Comparison of ENCODE assay signal across 23 mouse cellular contexts in the genomic region with DNA sequence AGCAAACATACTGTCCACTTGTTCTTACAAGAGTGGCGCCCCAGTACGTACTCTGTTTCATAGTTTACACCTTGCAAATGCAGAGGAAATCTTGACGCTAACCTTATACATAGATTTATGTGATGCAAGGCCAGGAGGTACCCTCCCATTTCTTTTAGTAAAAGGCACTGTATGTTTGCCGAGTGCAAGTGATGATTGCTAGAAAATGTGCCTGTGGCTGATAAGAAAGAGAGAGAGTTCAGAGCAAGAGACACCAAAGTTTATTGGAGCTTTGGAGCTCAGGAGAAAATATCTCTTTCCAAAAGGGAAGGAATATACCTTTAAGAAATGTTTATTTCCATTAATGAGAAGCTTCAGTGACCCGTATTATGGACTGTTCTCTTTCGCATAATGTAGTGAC.
A peak's percentile ranks its signal among the peaks of the same experiment; 100 is the strongest.
DNase-seq lines count a peak whose midpoint lies in the region; ATAC-seq and TF ChIP-seq lines count a peak whose summit lies in the region.
"Had no signal": no experiment of that assay in that cellular context is flagged by ENCODE, and none has a peak within 500 bp of the region (broad histone marks: within the 10 kb centered on the region; RNA-seq: fewer than 3 reads in every experiment).

No protein-coding gene starts in this region.

- no peak for DNase-seq in heart, postnatal 4 days
- DNase-seq in MEL (ENCODE audit: low read depth, low spot score), result peak; percentile 64
- peak; percentile 47 for DNase-seq in c-Kit-positive CD71-positive TER-119-positive erythroid progenitor cells, embryonic 14.5 days (ENCODE audit: low spot score)
- no peak for DNase-seq in left cerebral cortex, postnatal 14 days (ENCODE audit: low spot score in 2 of 2)
- DNase-seq in embryo, embryonic 11 days, result no peak
- DNase-seq: B cell, adult 2 months; cerebellum, adult 2 months; cerebellum, postnatal 10 days; gastrocnemius, postnatal 36 days; heart, adult 2 months had no signal

- TF ChIP-seq EP300 in MEL (IDR thresholded peaks at IDR 0.05; ENCODE audit: low read depth in 1 of 2, low read length in 2 of 2), result peak; percentile 65 to 83

- no peak for ATAC-seq in heart, embryonic 13.5 days (ENCODE audit: extremely low read depth, insufficient number of reproducible peaks, low FRiP score, low TSS enrichment)
- peak; percentile 86 for ATAC-seq in liver, embryonic 15.5 days (ENCODE audit: insufficient read depth)
- ATAC-seq in megakaryocyte, adult 5-6 weeks (ENCODE audit: poor library complexity, severe bottlenecking), result no peak
- ATAC-seq: activated CD4-positive, CD25-positive, alpha-beta regulatory T cell, adult 4 months; CD4-positive, CD25-positive, alpha-beta regulatory T cell, adult 4 months; forebrain, embryonic 15.5 days; intestine, embryonic 15.5 days; Patski had no signal

- no peak overlapping the region for H3K9ac ChIP-seq in heart, embryonic 13.5 days
- no peak overlapping the region for H3K9ac ChIP-seq in MEL (ENCODE audit: control insufficient read depth, low read depth, low read length, poor library complexity, severe bottlenecking)
- no peak overlapping the region for H3K9ac ChIP-seq in liver, embryonic 15.5 days
- H3K9ac ChIP-seq: embryonic facial prominence, embryonic 15.5 days; forebrain, embryonic 15.5 days; heart, embryonic 12.5 days; hindbrain, embryonic 14.5 days; intestine, embryonic 15.5 days had no signal

- H3K36me3 ChIP-seq in heart, embryonic 13.5 days, result no peaks in the 10 kb centered on the region
- H3K36me3 ChIP-seq in MEL (ENCODE audit: control insufficient read depth in 1 of 2, insufficient read depth in 2 of 2, low read length in 2 of 2), result peaks cover 0 to 13% of the 10 kb centered on the region in 2 experiments; a peak in 2 of 4 replicates
- H3K36me3 ChIP-seq in liver, embryonic 15.5 days (replicated peaks), result no peaks in the 10 kb centered on the region
- H3K36me3 ChIP-seq: embryonic facial prominence, embryonic 15.5 days; forebrain, embryonic 15.5 days; G1E; heart, embryonic 12.5 days; intestine, embryonic 15.5 days had no signal

- intact Hi-C loops in left cerebral cortex, postnatal 14 days (cut with DNase I), result loop anchor here (10.0 kb wide), 1 partner anchor 555 kb away; no protein-coding TSS in a partner anchor

- peaks cover 12% of the 10 kb centered on the region for H3K4me1 ChIP-seq in heart, embryonic 13.5 days
- H3K4me1 ChIP-seq in MEL (ENCODE audit: control insufficient read depth in 1 of 2, insufficient read depth in 2 of 2, low read length in 2 of 2), result peaks cover 6 to 10% of the 10 kb centered on the region in 2 experiments
- peaks cover 16% of the 10 kb centered on the region for H3K4me1 ChIP-seq in liver, embryonic 15.5 days (replicated peaks)
- H3K4me1 ChIP-seq: embryonic facial prominence, embryonic 15.5 days; heart, embryonic 12.5 days; intestine, embryonic 15.5 days had no signal

- H3K27ac ChIP-seq in heart, embryonic 13.5 days (replicated peaks), result peak overlapping the region; percentile 13; the same call in 1 of the 2 replicates
- H3K27ac ChIP-seq in MEL (ENCODE audit: control insufficient read depth, low read depth, low read length), result no peak overlapping the region
- H3K27ac ChIP-seq in liver, embryonic 15.5 days (replicated peaks), result peak overlapping the region; percentile 42
- H3K27ac ChIP-seq: embryonic facial prominence, embryonic 15.5 days; forebrain, embryonic 15.5 days; heart, adult 2 months; hindbrain, embryonic 14.5 days; intestine, embryonic 15.5 days had no signal

- TF ChIP-seq CTCF in MEL (IDR thresholded peaks at IDR 0.05 in 2 of 3, conservative IDR thresholded peaks at IDR 0.05 in 1 of 3; ENCODE audit: control insufficient read depth in 1 of 3, insufficient read depth in 1 of 3, low read depth in 2 of 3, low read length in 3 of 3, poor library complexity in 1 of 3, severe bottlenecking in 1 of 3), result no peak

- no peak overlapping the region for H3K4me3 ChIP-seq in heart, embryonic 13.5 days
- no peak overlapping the region for H3K4me3 ChIP-seq in MEL (ENCODE audit: control insufficient read depth in 1 of 2, insufficient read depth in 1 of 2, low read depth in 2 of 2, low read length in 2 of 2)
- H3K4me3 ChIP-seq in liver, embryonic 15.5 days (replicated peaks), result no peak overlapping the region
- H3K4me3 ChIP-seq: embryonic facial prominence, embryonic 15.5 days; erythroblast, embryonic 14.5 days; forebrain, embryonic 15.5 days; heart, adult 2 months; heart, embryonic 12.5 days; intestine, embryonic 15.5 days had no signal

- no peak for TF ChIP-seq POLR2A in MEL (IDR thresholded peaks at IDR 0.05; ENCODE audit: control insufficient read depth in 1 of 2, insufficient read depth in 1 of 2, low read depth in 1 of 2, low read length in 2 of 2, poor library complexity in 1 of 2)

- no peaks in the 10 kb centered on the region for H3K9me3 ChIP-seq in heart, embryonic 13.5 days
- no peaks in the 10 kb centered on the region for H3K9me3 ChIP-seq in MEL (replicated peaks; ENCODE audit: insufficient read depth, low read length)
- no peaks in the 10 kb centered on the region for H3K9me3 ChIP-seq in liver, embryonic 15.5 days (replicated peaks)
- H3K9me3 ChIP-seq: embryonic facial prominence, embryonic 15.5 days; forebrain, embryonic 15.5 days; G1E; heart, embryonic 12.5 days; intestine, embryonic 15.5 days had no signal

- H3K79me2 ChIP-seq in MEL (ENCODE audit: control insufficient read depth, insufficient read depth, low read length, poor library complexity), result no peaks in the 10 kb centered on the region

- 62% methylated on average over 6 of the region's 6 CpGs for WGBS in heart, embryonic 13.5 days
- WGBS in liver, embryonic 15.5 days (ENCODE audit: insufficient replicate concordance), result 54% methylated on average over 6 of the region's 6 CpGs

- H3K4me2 ChIP-seq in heart, embryonic 13.5 days, result no peak overlapping the region
- H3K4me2 ChIP-seq in liver, embryonic 15.5 days, result peak overlapping the region; percentile 30; the same call in 1 of the 2 replicates
- H3K4me2 ChIP-seq: embryonic facial prominence, embryonic 15.5 days; forebrain, embryonic 15.5 days; heart, embryonic 12.5 days; hindbrain, embryonic 14.5 days; intestine, embryonic 15.5 days had no signal

- no peaks in the 10 kb centered on the region for H3K27me3 ChIP-seq in heart, embryonic 13.5 days (replicated peaks)
- no peaks in the 10 kb centered on the region for H3K27me3 ChIP-seq in MEL (ENCODE audit: control insufficient read depth in 1 of 2, insufficient read depth in 2 of 2, low read length in 2 of 2)
- H3K27me3 ChIP-seq in liver, embryonic 15.5 days, result no peaks in the 10 kb centered on the region
- H3K27me3 ChIP-seq: embryonic facial prominence, embryonic 15.5 days; forebrain, embryonic 15.5 days; heart, embryonic 12.5 days; intestine, embryonic 15.5 days; Patski had no signal

- no peak for TF ChIP-seq RAD21 in MEL (IDR thresholded peaks at IDR 0.05; ENCODE audit: low read depth, low read length)

TF ChIP-seq in MEL, 35 proteins besides CTCF, POLR2A, EP300 and RAD21:
- TF ChIP-seq RCOR1 (IDR thresholded peaks at IDR 0.05; ENCODE audit: low read depth, low read length) (peak; percentile 64), ETS1 (IDR thresholded peaks at IDR 0.05; ENCODE audit: low read depth, low read length) (peak; percentile 42; the same call in 1 of the 2 replicates), GATA1 (IDR thresholded peaks at IDR 0.05; ENCODE audit: low read depth, low read length) (peak; percentile 73), CHD2 (IDR thresholded peaks at IDR 0.05; ENCODE audit: low read length) (no peak), TAL1 (IDR thresholded peaks at IDR 0.05; ENCODE audit: low read length) (peak; percentile 69), TCF12 (IDR thresholded peaks at IDR 0.05; ENCODE audit: low read depth, low read length) (peak; percentile 78), ZMIZ1 (IDR thresholded peaks at IDR 0.05; ENCODE audit: low read depth, low read length) (no peak), NELFE (IDR thresholded peaks at IDR 0.05; ENCODE audit: low read depth, low read length) (no peak)
TF ChIP-seq in MEL: peak in this region for 5.

Comparison
In these comparisons a context has a peak if more than half of its experiments do, and no peak if none do; other contexts are left out.
1. DNase-seq: peak in MEL (single experiment) and c-Kit-positive CD71-positive TER-119-positive erythroid progenitor cells, embryonic 14.5 days (single experiment); none in heart, postnatal 4 days (single experiment), left cerebral cortex, postnatal 14 days (0 of 2) and embryo, embryonic 11 days (single experiment).